Mouse (Mus musculus) liver, embryonic 14.5 days (tissue): ENCODE data around the gene Gon4l.
"Not testable (repeated sequence)": the region's sequence is repeated elsewhere in the genome, so short reads cannot be mapped to it uniquely, and the experiment has no call there.

Experiments
- CTCF ChIP-seq: IDR thresholded peaks from 2 replicates; pipeline ENCODE4 v1.5.1; 2016; ENCODE audit warnings: antibody characterized with exemption, low read depth, control low read depth
- EP300 ChIP-seq: IDR thresholded peaks from 2 replicates; pipeline ENCODE4 v1.6.1; 2016; ENCODE audit warnings: antibody characterized with exemption, low read depth

DNA sequence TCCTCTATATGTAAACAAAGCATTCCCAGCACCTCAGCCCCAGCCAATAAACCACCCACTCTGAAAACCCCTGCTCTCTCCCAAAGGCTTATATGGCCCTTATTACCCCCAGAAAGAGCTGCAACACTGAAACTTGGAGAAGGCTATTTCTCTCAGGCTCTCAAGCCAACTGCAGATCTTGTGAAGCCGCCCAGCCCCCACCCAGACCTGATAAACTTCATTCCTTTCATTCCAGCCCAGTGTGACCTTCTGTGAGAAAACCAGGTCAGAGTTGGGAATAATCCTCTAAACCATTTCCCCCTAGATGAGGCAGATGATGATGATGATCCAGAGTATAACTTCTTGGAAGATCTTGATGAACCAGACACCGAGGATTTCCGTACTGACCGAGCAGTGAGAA lies 47.0 kb upstream of the Gon4l start:
- not testable (repeated sequence) for TF ChIP-seq EP300, CTCF
